Mouse (Mus musculus): ENCODE data around the gene Obox7.
"Not testable (repeated sequence)": the region's sequence is repeated elsewhere in the genome, so short reads cannot be mapped to it uniquely, and the experiment has no call there.

The Obox7 gene

DNA sequence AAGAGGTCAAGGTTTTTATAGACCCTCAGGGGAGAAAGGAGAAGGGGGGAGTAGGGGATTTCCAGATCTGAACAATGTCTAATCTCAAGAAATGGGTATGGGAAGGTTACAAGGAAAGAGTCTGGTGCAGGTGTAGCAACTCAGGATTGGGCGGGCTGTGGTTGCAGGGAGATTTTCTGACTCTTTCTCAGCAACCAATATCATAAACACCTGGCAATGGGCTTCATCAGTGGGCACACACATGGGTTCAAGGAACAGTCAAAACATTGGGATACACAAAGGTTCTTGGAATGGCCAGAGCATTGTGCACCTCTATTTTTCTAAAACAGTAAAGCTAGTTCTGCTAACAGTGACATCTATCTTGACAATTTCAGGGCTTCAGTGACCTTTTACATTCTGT, at the start of gene Obox7:
Gene Obox7, plus strand, starts transcription at position 301 of the 400 bp plus-strand sequence.
- not testable (repeated sequence) for DNase-seq (ENCODE audit: low read depth, low spot score)

GRCm38 (mm10) chr7:14622556-14623542, 36.4 kb upstream of the Obox7 start:
- not testable (repeated sequence) for DNase-seq (ENCODE audit: low read depth, low spot score)
